Mouse (Mus musculus): ENCODE measurements at regions not wholly inside any gene's neighbourhood (a gene's known extent, or its start where the extent isn't known, plus 50 kb on each side); places are given as distances from the start of the nearest gene placed in this dataset.

DNA sequence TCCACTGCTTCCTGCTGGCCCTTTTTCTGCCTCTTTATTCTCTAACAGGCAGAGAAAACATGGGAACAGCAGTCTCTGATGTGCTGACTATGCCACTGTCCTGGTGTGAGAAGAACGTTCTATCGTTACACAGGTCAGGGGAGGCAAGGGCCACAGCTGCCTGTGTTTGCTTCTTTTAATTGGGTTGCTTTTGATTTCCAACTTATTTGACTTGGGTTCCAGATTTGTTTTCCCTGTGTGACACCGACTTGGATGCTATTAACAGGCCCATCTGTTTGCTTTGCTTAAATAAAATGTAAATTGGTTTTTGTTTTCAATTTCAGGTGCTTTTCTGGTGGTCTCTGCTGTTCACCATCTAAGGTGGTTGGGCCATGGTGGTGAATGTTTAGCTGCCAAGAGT, 225.8 kb downstream of the Gm5426 start:
- TF ChIP-seq EP300 (IDR thresholded peaks at IDR 0.05; ENCODE audit: low read depth in 1 of 2, low read length in 2 of 2) (no peak), ZNF384 (IDR thresholded peaks at IDR 0.05; ENCODE audit: low read depth, low read length) (no peak), E2F4 (IDR thresholded peaks at IDR 0.05; ENCODE audit: borderline replicate concordance, low read depth, low read length) (no peak), CTCF (IDR thresholded peaks at IDR 0.05 in 2 of 3, conservative IDR thresholded peaks at IDR 0.05 in 1 of 3; ENCODE audit: control insufficient read depth in 1 of 3, insufficient read depth in 1 of 3, low read depth in 2 of 3, low read length in 3 of 3, poor library complexity in 1 of 3, severe bottlenecking in 1 of 3) (no peak), CHD1 (IDR thresholded peaks at IDR 0.05; ENCODE audit: low read depth, low read length) (no peak), POLR2A (IDR thresholded peaks at IDR 0.05; ENCODE audit: control insufficient read depth in 1 of 2, insufficient read depth in 1 of 2, low read depth in 1 of 2, low read length in 2 of 2, poor library complexity in 1 of 2) (no peak), KAT2A (conservative IDR thresholded peaks at IDR 0.05; ENCODE audit: low read depth, low read length) (no peak), MXI1 (IDR thresholded peaks at IDR 0.05; ENCODE audit: low read depth, low read length) (no peak), ZC3H11A (IDR thresholded peaks at IDR 0.05; ENCODE audit: low read depth, low read length) (no peak), JUND (IDR thresholded peaks at IDR 0.05; ENCODE audit: low read depth, low read length) (no peak), MAFK (IDR thresholded peaks at IDR 0.05; ENCODE audit: borderline replicate concordance, low read depth, low read length) (no peak), TBP (IDR thresholded peaks at IDR 0.05; ENCODE audit: low read depth, low read length) (no peak), UBTF (IDR thresholded peaks at IDR 0.05; ENCODE audit: borderline replicate concordance, insufficient read depth, low read depth, low read length) (no peak)
